Mouse (Mus musculus): ENCODE results near the gene Fhit. TPM values are rescaled to one million over a fixed set of nuclear protein-coding genes. Genes with fewer than 3 reads are reported as not detected.

Gene Fhit
- polyA plus RNA-seq, 1 experiment from 2014 or later, result 5.0 TPM

DNA sequence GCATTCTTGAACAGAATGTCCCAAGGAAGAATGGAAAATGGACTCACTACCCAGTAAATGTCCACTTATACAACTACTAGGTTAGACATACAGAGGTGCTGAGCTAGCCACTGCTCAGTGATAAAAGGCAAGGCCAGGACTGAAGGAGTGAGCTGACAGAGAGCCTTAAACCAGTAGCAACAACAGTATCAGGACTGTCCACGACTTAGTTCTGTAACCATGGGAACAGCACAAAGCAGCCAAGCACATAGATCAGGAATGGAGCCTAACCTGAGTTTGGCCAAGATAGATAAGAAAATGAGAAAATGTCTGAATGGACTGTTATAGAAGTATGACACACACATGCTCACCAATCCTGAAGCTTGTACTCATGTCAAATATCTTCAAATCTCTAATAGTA, 279.1 kb downstream of the Fhit start:
- Histone ChIP-seq H3K4me1 (ENCODE audit: control insufficient read depth, insufficient read depth, low read length) (no peaks in the 10 kb centered on the region), H3K27me3 (ENCODE audit: control insufficient read depth, insufficient read depth, low read length) (no peaks in the 10 kb centered on the region), H3K36me3 (replicated peaks; ENCODE audit: control insufficient read depth, insufficient read depth, low read depth, low read length) (no peaks in the 10 kb centered on the region), H3K27ac (replicated peaks; ENCODE audit: low read depth, low read length) (no peak overlapping the region), H3K4me3 (ENCODE audit: low read depth, low read length) (no peak overlapping the region), H3K9ac (replicated peaks; ENCODE audit: low read length) (no peak overlapping the region), H3K4me2 (ENCODE audit: low read depth, low read length) (no peak overlapping the region), H3K9me3 (replicated peaks; ENCODE audit: control insufficient read depth, low read length) (no peaks in the 10 kb centered on the region)
- DNase-seq (ENCODE audit: low spot score), result no peak
- WGBS, result 42% methylated on average over 1 of the region's 1 CpGs
- no peak for ATAC-seq (replicated peaks; ENCODE audit: insufficient number of reproducible peaks, low FRiP score, low TSS enrichment, low read depth)

DNA sequence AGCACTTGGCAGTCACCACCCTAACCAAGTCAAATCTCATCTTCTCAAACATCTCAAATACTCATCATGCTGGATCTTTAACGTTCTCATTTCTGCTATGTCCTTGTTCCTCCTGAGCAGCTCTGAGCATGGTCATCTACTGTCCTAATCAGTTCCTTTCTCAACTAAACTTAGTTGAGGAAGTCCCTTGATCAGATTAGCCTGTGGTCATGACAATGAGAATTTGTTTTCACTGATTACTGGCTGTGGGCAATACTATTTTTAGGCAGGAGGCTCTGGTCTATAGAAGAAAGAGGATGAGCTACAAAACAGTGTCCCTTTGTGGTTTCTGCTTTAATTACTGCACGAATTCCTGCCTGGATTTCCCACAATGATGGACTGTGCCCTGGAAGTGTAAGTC, 281.1 kb downstream of the Fhit start:
- no peak for DNase-seq (ENCODE audit: low spot score)

DNA sequence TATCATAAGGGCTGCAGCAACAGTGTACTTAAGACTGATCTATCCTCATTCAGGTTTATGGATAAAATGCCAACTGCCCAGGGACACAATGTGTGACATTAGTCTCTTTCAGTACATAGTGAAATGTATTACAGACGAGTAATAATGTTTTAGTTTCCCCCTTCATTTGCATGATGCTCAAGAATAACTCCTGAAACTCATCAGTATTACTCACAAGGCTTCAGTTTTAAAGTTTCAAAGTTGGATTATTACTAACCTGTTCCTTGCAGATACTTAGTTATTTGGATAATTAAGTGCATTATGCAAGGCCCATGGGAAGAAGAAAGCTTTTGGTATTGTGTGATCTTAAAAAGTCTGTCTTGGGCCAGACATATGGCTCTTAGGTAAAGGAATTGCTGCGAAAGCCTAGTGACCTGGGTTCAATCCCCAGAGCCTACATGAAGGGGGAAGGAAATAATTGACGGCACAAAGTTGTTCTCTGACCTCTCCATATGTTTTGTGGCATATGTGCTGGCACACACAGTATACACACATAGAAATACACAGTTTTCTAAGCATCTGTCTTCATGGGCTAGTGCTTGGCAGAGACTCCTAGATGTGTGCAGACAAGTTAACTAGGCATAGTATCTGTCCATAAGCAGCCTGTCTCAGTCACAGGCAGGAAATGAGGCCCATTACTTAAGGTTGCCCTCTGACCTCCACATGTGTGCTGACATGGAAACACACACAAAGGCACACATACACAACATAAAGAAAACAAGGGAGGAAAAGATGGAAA, 287.1 kb downstream of the Fhit start:
- H3K27ac ChIP-seq (replicated peaks; ENCODE audit: low read depth, low read length), result no peak overlapping the region

More for the DNA sequence above, 281.1 kb downstream of the Fhit start:
- no peaks in the 10 kb centered on the region for H3K9me3 ChIP-seq (replicated peaks; ENCODE audit: control insufficient read depth, low read length)
- ATAC-seq (replicated peaks; ENCODE audit: insufficient number of reproducible peaks, low FRiP score, low TSS enrichment, low read depth), result no peak
- H3K27ac ChIP-seq (replicated peaks; ENCODE audit: low read depth, low read length), result no peak overlapping the region
- no peak overlapping the region for H3K4me2 ChIP-seq (ENCODE audit: low read depth, low read length)
- 54% methylated on average over 2 of the region's 2 CpGs for WGBS
- no peaks in the 10 kb centered on the region for H3K36me3 ChIP-seq (replicated peaks; ENCODE audit: control insufficient read depth, insufficient read depth, low read depth, low read length)
- no peak overlapping the region for H3K4me3 ChIP-seq (ENCODE audit: low read depth, low read length)
- no peaks in the 10 kb centered on the region for H3K27me3 ChIP-seq (ENCODE audit: control insufficient read depth, insufficient read depth, low read length)
- H3K9ac ChIP-seq (replicated peaks; ENCODE audit: low read length), result no peak overlapping the region
- H3K4me1 ChIP-seq (ENCODE audit: control insufficient read depth, insufficient read depth, low read length), result no peaks in the 10 kb centered on the region

DNA sequence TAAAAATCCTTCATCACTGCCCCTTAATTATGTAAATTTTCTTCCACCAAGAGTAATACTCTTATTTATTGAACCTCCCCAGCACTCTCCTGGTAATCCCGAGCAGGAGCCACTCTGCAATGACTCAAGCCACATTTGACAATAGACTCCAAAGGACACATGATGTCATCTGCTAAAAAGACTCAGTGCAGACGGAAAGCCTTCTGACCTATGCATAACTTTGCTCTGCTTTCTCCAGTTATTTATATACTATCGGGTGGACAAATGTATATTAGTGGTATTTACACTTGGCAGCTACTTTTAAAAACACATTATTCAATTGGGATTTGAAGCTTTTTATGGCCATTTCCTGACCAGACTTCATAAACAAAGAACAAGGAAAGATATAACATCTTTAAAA, 304.2 kb downstream of the Fhit start:
- Histone ChIP-seq H3K36me3 (replicated peaks; ENCODE audit: control insufficient read depth, insufficient read depth, low read depth, low read length) (no peaks in the 10 kb centered on the region), H3K4me2 (ENCODE audit: low read depth, low read length) (no peak overlapping the region), H3K27ac (replicated peaks; ENCODE audit: low read depth, low read length) (no peak overlapping the region), H3K27me3 (ENCODE audit: control insufficient read depth, insufficient read depth, low read length) (no peaks in the 10 kb centered on the region), H3K9me3 (replicated peaks; ENCODE audit: control insufficient read depth, low read length) (no peaks in the 10 kb centered on the region), H3K4me1 (ENCODE audit: control insufficient read depth, insufficient read depth, low read length) (no peaks in the 10 kb centered on the region), H3K9ac (replicated peaks; ENCODE audit: low read length) (no peak overlapping the region), H3K4me3 (ENCODE audit: low read depth, low read length) (no peak overlapping the region)
- 72% methylated on average over 3 of the region's 3 CpGs for WGBS
- ATAC-seq (replicated peaks; ENCODE audit: insufficient number of reproducible peaks, low FRiP score, low TSS enrichment, low read depth), result no peak
- DNase-seq (ENCODE audit: low spot score), result no peak

More for the DNA sequence above, 287.1 kb downstream of the Fhit start:
- H3K4me3 ChIP-seq (ENCODE audit: low read depth, low read length), result no peak overlapping the region
- no peak for ATAC-seq (replicated peaks; ENCODE audit: insufficient number of reproducible peaks, low FRiP score, low TSS enrichment, low read depth)
- H3K4me1 ChIP-seq (ENCODE audit: control insufficient read depth, insufficient read depth, low read length), result no peaks in the 10 kb centered on the region
- H3K27me3 ChIP-seq (ENCODE audit: control insufficient read depth, insufficient read depth, low read length), result no peaks in the 10 kb centered on the region
- 60% methylated on average over 3 of the region's 3 CpGs for WGBS
- no peak overlapping the region for H3K4me2 ChIP-seq (ENCODE audit: low read depth, low read length)
- H3K9ac ChIP-seq (replicated peaks; ENCODE audit: low read length), result no peak overlapping the region
- no peaks in the 10 kb centered on the region for H3K36me3 ChIP-seq (replicated peaks; ENCODE audit: control insufficient read depth, insufficient read depth, low read depth, low read length)
- no peaks in the 10 kb centered on the region for H3K9me3 ChIP-seq (replicated peaks; ENCODE audit: control insufficient read depth, low read length)
- DNase-seq (ENCODE audit: low spot score), result peak; percentile 4

DNA sequence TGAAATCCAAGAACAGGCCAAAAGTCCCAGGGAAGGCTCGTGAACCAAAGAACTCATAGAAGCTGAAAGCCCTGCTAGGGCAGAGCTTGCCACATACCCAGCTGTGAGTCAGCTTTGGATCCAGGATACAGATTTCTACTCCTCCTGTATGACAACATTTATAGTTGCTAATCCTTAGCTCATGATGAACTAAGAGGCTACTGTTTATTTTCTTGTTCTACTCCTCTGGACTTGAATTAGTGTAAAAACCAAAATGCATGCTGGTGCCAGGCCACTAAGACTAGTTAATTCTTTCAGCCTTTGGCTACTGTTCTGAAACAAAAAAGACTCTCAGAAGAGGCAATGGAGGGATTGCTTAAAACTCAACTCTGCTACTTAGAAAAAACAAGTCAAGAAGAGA, 309.9 kb downstream of the Fhit start:
- Histone ChIP-seq H3K4me1 (ENCODE audit: control insufficient read depth, insufficient read depth, low read length) (no peaks in the 10 kb centered on the region), H3K4me3 (ENCODE audit: low read depth, low read length) (no peak overlapping the region)
- 87% methylated on average over 1 of the region's 1 CpGs for WGBS

DNA sequence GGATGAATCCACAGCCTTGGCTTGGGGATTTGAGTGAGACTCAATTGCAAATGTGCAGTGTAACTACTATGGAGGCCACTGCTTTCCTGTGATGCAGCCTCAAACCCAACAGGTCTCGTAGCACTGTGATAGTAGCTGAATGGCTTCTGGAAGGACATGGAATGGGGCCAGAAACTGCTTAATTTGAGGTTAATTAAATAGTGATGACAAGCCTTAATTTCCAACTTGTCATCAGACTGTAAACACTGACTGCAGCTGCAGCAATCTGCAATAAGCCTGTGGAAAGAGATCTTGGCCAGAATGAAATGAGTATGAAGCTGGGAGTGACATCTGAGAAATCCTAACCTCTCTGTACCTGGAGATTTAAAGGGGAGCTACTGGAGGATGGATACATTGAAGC, 325.8 kb downstream of the Fhit start:
- Histone ChIP-seq H3K4me1 (ENCODE audit: control insufficient read depth, insufficient read depth, low read length) (no peaks in the 10 kb centered on the region), H3K36me3 (replicated peaks; ENCODE audit: control insufficient read depth, insufficient read depth, low read depth, low read length) (no peaks in the 10 kb centered on the region), H3K27ac (replicated peaks; ENCODE audit: low read depth, low read length) (no peak overlapping the region), H3K27me3 (ENCODE audit: control insufficient read depth, insufficient read depth, low read length) (no peaks in the 10 kb centered on the region), H3K9me3 (replicated peaks; ENCODE audit: control insufficient read depth, low read length) (no peaks in the 10 kb centered on the region), H3K4me2 (ENCODE audit: low read depth, low read length) (no peak overlapping the region), H3K4me3 (ENCODE audit: low read depth, low read length) (no peak overlapping the region), H3K9ac (replicated peaks; ENCODE audit: low read length) (no peak overlapping the region)
- 56% methylated on average over 1 of the region's 1 CpGs for WGBS
- ATAC-seq (replicated peaks; ENCODE audit: insufficient number of reproducible peaks, low FRiP score, low TSS enrichment, low read depth) (no peak), DNase-seq (ENCODE audit: low spot score) (no peak)

More for the DNA sequence above, 309.9 kb downstream of the Fhit start:
- Histone ChIP-seq H3K36me3 (replicated peaks; ENCODE audit: control insufficient read depth, insufficient read depth, low read depth, low read length) (no peaks in the 10 kb centered on the region), H3K9ac (replicated peaks; ENCODE audit: low read length) (no peak overlapping the region), H3K4me2 (ENCODE audit: low read depth, low read length) (no peak overlapping the region), H3K27me3 (ENCODE audit: control insufficient read depth, insufficient read depth, low read length) (no peaks in the 10 kb centered on the region), H3K9me3 (replicated peaks; ENCODE audit: control insufficient read depth, low read length) (no peaks in the 10 kb centered on the region), H3K27ac (replicated peaks; ENCODE audit: low read depth, low read length) (no peak overlapping the region)
- ATAC-seq (replicated peaks; ENCODE audit: insufficient number of reproducible peaks, low FRiP score, low TSS enrichment, low read depth) (no peak), DNase-seq (ENCODE audit: low spot score) (no peak)

DNA sequence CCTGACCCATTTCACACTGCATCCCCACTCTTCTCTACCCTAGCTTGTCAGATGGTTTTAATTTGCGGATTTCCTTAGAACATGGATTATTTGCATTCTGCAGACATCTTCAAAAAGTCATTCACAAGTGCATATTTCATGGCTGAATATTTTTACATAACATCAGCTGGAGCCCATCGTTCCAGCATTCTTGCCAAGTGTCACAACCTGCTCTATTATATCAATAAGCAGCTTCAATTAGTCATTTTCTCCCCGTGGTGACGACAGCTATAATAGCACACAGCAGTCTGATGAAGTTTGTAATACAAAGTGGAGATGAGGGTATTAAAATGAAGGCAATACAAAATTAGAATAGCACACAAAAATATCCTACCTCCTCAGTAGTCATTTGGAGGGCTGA, 337.0 kb downstream of the Fhit start:
- Histone ChIP-seq H3K4me1 (ENCODE audit: control insufficient read depth, insufficient read depth, low read length) (no peaks in the 10 kb centered on the region), H3K36me3 (replicated peaks; ENCODE audit: control insufficient read depth, insufficient read depth, low read depth, low read length) (no peaks in the 10 kb centered on the region), H3K27ac (replicated peaks; ENCODE audit: low read depth, low read length) (no peak overlapping the region), H3K4me3 (ENCODE audit: low read depth, low read length) (no peak overlapping the region), H3K9me3 (replicated peaks; ENCODE audit: control insufficient read depth, low read length) (no peaks in the 10 kb centered on the region), H3K4me2 (ENCODE audit: low read depth, low read length) (no peak overlapping the region), H3K27me3 (ENCODE audit: control insufficient read depth, insufficient read depth, low read length) (no peaks in the 10 kb centered on the region), H3K9ac (replicated peaks; ENCODE audit: low read length) (no peak overlapping the region)
- ATAC-seq (replicated peaks; ENCODE audit: insufficient number of reproducible peaks, low FRiP score, low TSS enrichment, low read depth) (no peak), DNase-seq (ENCODE audit: low spot score) (peak; percentile 18)
- WGBS, result 69% methylated on average over 4 of the region's 4 CpGs

DNA sequence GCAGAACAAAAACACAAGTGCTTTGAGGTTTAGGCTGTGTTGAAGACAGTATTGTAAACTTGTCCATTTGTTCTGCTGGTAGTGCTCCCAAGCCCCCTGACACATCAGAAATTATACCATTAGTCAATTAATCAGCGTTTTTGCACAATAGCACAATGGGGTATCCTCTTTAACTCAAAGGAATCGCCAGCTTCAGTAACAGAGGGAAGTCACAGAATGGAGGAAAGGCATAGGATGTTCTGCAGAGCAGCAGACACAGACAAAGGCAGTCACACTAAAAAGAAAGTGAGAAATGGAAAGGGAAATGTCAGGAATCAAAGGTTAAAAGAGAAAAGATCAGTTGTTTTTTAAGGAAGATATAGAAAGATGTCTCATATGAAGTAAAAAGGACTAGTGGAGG, 348.3 kb downstream of the Fhit start:
- Histone ChIP-seq H3K9me3 (replicated peaks; ENCODE audit: control insufficient read depth, low read length) (no peaks in the 10 kb centered on the region), H3K9ac (replicated peaks; ENCODE audit: low read length) (no peak overlapping the region), H3K4me2 (ENCODE audit: low read depth, low read length) (no peak overlapping the region), H3K36me3 (replicated peaks; ENCODE audit: control insufficient read depth, insufficient read depth, low read depth, low read length) (no peaks in the 10 kb centered on the region), H3K4me3 (ENCODE audit: low read depth, low read length) (no peak overlapping the region), H3K27me3 (ENCODE audit: control insufficient read depth, insufficient read depth, low read length) (no peaks in the 10 kb centered on the region), H3K4me1 (ENCODE audit: control insufficient read depth, insufficient read depth, low read length) (no peaks in the 10 kb centered on the region), H3K27ac (replicated peaks; ENCODE audit: low read depth, low read length) (no peak overlapping the region)
- 30% methylated on average over 2 of the region's 2 CpGs for WGBS
- no peak for ATAC-seq (replicated peaks; ENCODE audit: insufficient number of reproducible peaks, low FRiP score, low TSS enrichment, low read depth)
- DNase-seq (ENCODE audit: low spot score), result no peak
